Mouse (Mus musculus) megakaryocyte, embryonic 14.5 days (primary cell): Measurements from ENCODE around the gene Auh. TPM values are rescaled to one million over a fixed set of nuclear protein-coding genes. Genes with fewer than 3 reads are reported as not detected.

ENCODE experiments used
- H3K27me3 ChIP-seq: replicated peaks from 2 replicates; pipeline ENCODE3; 2012; ENCODE audit warnings: inconsistent platforms
- H3K36me3 ChIP-seq: replicated peaks from 2 replicates; pipeline ENCODE3; 2012; ENCODE audit warnings: low read length, inconsistent platforms, mixed read lengths
- H3K4me1 ChIP-seq: 2 replicates; pipeline ENCODE4 v1.6.1; 2012; ENCODE audit warnings: inconsistent platforms
- H3K4me3 ChIP-seq: replicated peaks from 2 replicates; pipeline ENCODE3; 2012; ENCODE audit warnings: moderate library complexity, mild to moderate bottlenecking, inconsistent platforms
- H3K9me3 ChIP-seq: 2 replicates; pipeline ENCODE4 v1.6.1; 2012; ENCODE audit warnings: inconsistent platforms
- FLI1 ChIP-seq: IDR thresholded peaks from 2 replicates; pipeline ENCODE4 v1.6.1; 2012; ENCODE audit warnings: low read length, inconsistent platforms, mixed read lengths
- GATA1 ChIP-seq: IDR thresholded peaks from 3 replicates; pipeline ENCODE4 v1.6.1; 2012; ENCODE audit warnings: mixed read lengths, low read length, inconsistent platforms, borderline replicate concordance
- polyA plus RNA-seq: library from polyadenylated mRNA; stranded (reverse); fragments of >175 nt; gene quantifications from 2 replicates; pipeline ENCODE4 v1.2.3, GENCODE M21; 2012; ENCODE audit warnings: low replicate concordance; ENCODE audit not compliant: insufficient read depth

Gene Auh
- polyA plus RNA-seq, result 3.4 and 30.9 TPM in 2 replicates

DNA sequence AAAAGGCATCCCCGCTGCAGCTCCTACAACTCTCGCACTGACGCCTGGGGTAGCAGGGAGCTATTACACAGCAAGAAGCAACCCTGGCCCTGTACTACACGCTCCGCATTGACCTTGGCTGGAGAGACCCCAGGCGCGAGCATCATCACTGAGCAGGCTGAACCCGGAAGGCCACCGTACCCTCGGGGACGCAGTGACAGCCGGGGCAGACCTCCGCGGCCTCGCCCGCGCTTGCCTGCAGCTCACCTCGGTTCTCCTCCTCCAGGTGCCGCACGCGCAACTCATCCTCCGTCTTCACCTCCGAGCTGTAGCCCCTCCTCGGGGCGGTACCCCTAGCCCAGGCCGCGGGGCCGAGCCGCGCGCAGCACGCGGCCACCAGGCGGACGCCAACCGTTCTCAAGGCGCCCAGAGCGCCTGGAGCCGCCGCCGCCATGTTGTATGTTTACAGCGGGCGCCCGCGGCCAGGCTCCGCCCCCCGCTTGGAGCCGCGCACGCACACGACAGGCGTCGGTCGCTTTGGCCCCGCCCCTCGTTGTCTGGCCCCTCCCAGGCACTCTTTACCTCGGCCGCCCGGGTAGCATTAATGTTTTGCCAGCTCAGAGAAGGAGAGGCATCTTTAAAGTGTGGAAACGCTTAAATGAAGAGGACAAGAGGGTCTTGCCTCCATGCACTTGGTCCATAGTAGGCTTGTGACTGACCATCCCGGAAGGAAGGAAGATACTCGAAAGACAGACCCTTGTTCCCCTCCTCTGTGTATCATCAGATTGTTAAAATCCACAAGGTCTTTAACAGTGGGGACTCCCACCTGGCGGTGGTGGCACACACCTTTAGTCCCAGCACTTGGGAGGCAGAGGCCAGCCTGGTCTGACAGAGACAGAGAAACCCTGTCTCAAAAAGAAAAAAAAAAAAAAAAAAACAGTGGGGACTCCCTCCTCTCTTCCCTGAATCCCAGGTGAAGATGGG, at the start of gene Auh:
TSS of gene Auh (minus strand) at position 473 of the 963 bp plus-strand sequence.
- TF ChIP-seq GATA1 (no peak), FLI1 (no peak)

GRCm38 (mm10) chr13:52978321-52978981, 49.0 kb upstream of the Auh start:
- Histone ChIP-seq H3K9me3 (no peaks in the 10 kb centered on the region), H3K27me3 (peaks cover 27% of the 10 kb centered on the region)

More for the DNA sequence above, at the start of gene Auh:
- Histone ChIP-seq H3K36me3 (peaks cover 27% of the 10 kb centered on the region), H3K4me1 (peaks cover 58% of the 10 kb centered on the region), H3K27me3 (peaks cover 15% of the 10 kb centered on the region), H3K9me3 (no peaks in the 10 kb centered on the region), H3K4me3 (peak within 1 kb of the TSS; percentile 100)

GRCm38 (mm10) chr13:52977757-52978156, 48.3 kb upstream of the Auh start:
- Histone ChIP-seq H3K36me3 (peaks cover 15% of the 10 kb centered on the region), H3K4me1 (peaks cover 59% of the 10 kb centered on the region), H3K9me3 (no peaks in the 10 kb centered on the region), H3K27me3 (peaks cover 27% of the 10 kb centered on the region), H3K4me3 (peak overlapping the region; percentile 71)
- TF ChIP-seq FLI1 (no peak), GATA1 (no peak)

More at GRCm38 (mm10) chr13:52978321-52978981, 49.0 kb upstream of the Auh start:
- H3K36me3 ChIP-seq, result peaks cover 15% of the 10 kb centered on the region
- TF ChIP-seq FLI1, result no peak
- no peak for TF ChIP-seq GATA1
- H3K4me1 ChIP-seq, result peaks cover 64% of the 10 kb centered on the region
- peak overlapping the region; percentile 96 for H3K4me3 ChIP-seq

DNA sequence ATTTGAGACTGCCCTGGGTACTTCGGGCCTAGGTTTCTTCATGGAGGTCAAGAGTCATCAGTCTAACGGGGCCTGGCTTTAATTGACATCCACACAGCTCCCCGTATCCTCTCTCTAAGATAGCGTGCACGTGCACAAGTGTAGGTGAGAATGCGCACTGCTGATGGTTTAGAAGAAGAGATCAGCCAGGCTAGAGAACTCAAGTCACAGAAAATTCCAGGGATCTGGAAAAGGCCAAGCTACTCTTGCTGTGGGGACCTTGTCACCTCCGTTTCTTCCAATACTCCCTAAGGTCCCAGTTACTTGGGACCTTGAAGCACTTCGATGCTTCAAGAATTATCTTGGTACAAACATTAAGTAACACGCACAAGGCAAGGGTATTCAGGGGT, 47.7 kb upstream of the Auh start:
- peak overlapping the region; percentile 71 for H3K4me3 ChIP-seq
- H3K27me3 ChIP-seq, result peaks cover 27% of the 10 kb centered on the region
- peaks cover 56% of the 10 kb centered on the region for H3K4me1 ChIP-seq
- TF ChIP-seq FLI1 (no peak), GATA1 (no peak)
- H3K9me3 ChIP-seq, result no peaks in the 10 kb centered on the region
- H3K36me3 ChIP-seq, result peaks cover 15% of the 10 kb centered on the region

DNA sequence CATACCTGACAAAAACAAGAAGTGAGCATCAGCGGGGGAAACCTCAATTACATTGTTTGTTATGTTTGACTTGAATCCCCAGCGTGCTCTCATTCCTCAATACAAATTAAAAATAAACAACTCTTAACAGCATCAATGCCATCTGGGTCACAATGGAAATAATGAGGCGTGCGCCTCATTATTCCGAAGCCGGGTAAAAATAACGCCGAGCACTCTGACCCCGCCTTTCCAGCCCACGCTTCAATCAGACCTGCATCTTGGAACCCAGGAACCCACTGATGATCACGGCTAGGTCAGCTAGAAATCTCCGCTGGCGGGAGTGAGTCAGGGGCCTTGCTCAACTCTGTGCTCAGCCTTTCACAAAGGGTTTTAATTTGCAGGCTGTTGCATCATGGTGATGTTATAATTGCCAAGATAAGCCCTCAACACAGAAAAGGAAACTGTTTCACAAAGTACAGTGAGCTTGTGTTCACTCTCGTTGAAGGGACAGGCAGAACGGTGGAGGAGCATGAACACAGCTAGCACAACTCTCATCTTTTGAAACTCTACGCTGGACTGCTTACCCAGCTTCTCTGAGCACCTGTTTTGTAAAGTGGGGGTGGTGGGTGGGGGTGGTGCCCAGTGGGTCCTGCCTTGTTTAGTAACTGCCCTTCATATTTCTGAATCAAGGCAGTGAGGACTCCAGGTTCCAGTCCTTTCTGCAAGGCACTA, 47.2 kb upstream of the Auh start:
- Histone ChIP-seq H3K9me3 (no peaks in the 10 kb centered on the region), H3K4me3 (peak overlapping the region; percentile 15), H3K36me3 (peaks cover 15% of the 10 kb centered on the region), H3K27me3 (peaks cover 28% of the 10 kb centered on the region), H3K4me1 (peaks cover 54% of the 10 kb centered on the region)
- TF ChIP-seq GATA1, result no peak
- TF ChIP-seq FLI1, result no peak

DNA sequence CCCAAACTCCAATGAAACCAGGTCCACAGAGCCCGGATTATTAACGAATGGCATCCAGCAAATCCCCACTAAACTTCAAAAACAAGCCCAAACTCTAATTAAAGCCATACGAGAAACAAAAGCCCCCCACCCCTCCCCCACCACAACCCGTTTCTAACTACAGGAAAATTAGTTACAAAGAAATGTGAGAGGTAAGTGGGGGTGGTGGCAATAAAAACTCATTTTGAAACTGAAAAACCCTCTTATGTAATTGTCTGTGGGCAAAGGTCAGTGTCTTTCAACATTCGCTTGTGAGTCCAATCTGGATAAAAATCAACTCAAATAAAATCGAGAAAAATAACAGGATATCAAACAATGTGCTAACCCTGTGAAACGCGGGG, 46.6 kb upstream of the Auh start:
- H3K27me3 ChIP-seq, result peaks cover 28% of the 10 kb centered on the region
- H3K4me1 ChIP-seq, result peaks cover 55% of the 10 kb centered on the region
- H3K36me3 ChIP-seq, result peaks cover 15% of the 10 kb centered on the region
- H3K9me3 ChIP-seq, result no peaks in the 10 kb centered on the region
- TF ChIP-seq GATA1 (no peak), FLI1 (no peak)
- H3K4me3 ChIP-seq, result no peak overlapping the region

DNA sequence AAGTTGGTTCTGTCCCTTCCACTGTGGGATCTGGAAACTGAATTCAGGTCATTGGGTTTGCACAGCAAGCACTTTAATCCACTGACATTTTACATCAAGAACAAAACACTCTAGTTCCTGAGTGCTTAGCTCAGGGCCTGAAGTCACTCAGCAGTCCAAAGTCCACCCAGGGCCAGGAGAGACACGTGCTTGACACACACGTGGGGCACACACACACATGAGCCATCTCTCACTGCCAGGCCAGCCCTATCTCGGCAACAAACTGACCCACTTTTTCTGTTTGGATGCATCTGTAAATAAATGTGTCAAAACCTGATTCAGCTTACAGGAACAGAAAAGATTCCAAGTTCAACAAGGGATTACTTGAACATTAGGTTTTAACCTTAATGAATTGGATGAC, 45.2 kb upstream of the Auh start:
- H3K36me3 ChIP-seq, result peaks cover 20% of the 10 kb centered on the region
- peaks cover 23% of the 10 kb centered on the region for H3K27me3 ChIP-seq
- H3K9me3 ChIP-seq, result no peaks in the 10 kb centered on the region
- H3K4me1 ChIP-seq, result peaks cover 58% of the 10 kb centered on the region
- H3K4me3 ChIP-seq, result no peak overlapping the region
- TF ChIP-seq GATA1 (no peak), FLI1 (no peak)

- peaks cover 19% of the 10 kb centered on the region for H3K27me3 ChIP-seq
- no peak overlapping the region for H3K4me3 ChIP-seq
- peaks cover 52% of the 10 kb centered on the region for H3K4me1 ChIP-seq
- H3K36me3 ChIP-seq, result peaks cover 31% of the 10 kb centered on the region
- TF ChIP-seq FLI1 (no peak), GATA1 (no peak)
- no peaks in the 10 kb centered on the region for H3K9me3 ChIP-seq
These were observed 43.9 kb upstream of the Auh start for GRCm38 (mm10) chr13:52973427-52973826.

DNA sequence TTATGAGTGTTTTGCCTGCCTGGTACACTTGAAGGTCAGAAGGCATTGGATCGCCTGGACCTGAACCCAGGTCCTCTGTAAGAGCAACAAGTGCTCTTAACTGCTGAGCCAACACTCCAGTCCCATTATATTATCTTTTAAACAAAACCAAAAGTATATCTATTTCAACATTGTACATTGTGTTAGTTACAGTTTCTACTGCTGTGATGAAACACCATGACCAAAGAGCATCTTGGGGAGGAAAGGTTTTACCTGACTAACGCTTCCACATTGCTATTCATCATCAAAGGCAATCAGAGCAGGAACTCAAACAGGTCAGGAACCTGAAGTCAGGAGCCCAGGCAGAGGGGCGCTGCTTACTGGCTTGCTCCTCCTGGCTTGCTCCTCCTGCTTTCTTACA, 43.1 kb upstream of the Auh start:
- H3K36me3 ChIP-seq, result peaks cover 37% of the 10 kb centered on the region
- H3K4me3 ChIP-seq, result no peak overlapping the region
- peaks cover 44% of the 10 kb centered on the region for H3K4me1 ChIP-seq
- H3K27me3 ChIP-seq, result peaks cover 12% of the 10 kb centered on the region
- H3K9me3 ChIP-seq, result 0 out of 2 replicates have a peak, but pooled peaks cover 3% of the 10 kb centered on the region
- TF ChIP-seq GATA1 (no peak), FLI1 (no peak)

DNA sequence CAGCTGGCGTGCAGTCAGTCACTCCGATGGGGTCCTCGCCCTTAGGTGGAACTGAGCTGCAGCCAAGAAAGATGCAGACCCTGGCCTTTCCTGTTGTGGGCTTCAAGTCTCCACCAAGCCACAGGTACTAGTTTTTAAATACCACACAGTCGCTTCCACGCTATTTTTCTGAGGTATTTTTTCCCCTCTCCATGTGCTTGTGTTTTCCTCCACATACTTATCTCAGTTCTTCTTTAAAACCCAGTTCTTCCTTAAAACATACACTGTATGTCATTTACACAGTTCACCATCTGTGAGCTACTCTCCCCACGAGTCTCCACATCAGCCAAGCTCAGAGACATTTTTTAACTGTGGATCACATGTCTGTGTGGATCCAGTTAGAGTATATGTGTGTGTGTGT, 41.4 kb upstream of the Auh start:
- H3K36me3 ChIP-seq, result peaks cover 43% of the 10 kb centered on the region
- TF ChIP-seq FLI1 (no peak), GATA1 (no peak)

More for the DNA sequence above, 41.4 kb upstream of the Auh start:
- 0 out of 2 replicates have a peak, but pooled peaks cover 9% of the 10 kb centered on the region for H3K9me3 ChIP-seq
- peaks cover 1% of the 10 kb centered on the region for H3K27me3 ChIP-seq
- peaks cover 35% of the 10 kb centered on the region for H3K4me1 ChIP-seq
- H3K4me3 ChIP-seq, result no peak overlapping the region
